Mouse (Mus musculus): ENCODE results near the gene Swap70. TPM values are rescaled to one million over a fixed set of nuclear protein-coding genes. Genes with fewer than 3 reads are reported as not detected.
A peak's percentile ranks its signal among the peaks of the same experiment; 100 is the strongest.

Swap70 gene
- total and polyA plus RNA-seq, 3 experiments: 296 to 398 (median 370) TPM

DNA sequence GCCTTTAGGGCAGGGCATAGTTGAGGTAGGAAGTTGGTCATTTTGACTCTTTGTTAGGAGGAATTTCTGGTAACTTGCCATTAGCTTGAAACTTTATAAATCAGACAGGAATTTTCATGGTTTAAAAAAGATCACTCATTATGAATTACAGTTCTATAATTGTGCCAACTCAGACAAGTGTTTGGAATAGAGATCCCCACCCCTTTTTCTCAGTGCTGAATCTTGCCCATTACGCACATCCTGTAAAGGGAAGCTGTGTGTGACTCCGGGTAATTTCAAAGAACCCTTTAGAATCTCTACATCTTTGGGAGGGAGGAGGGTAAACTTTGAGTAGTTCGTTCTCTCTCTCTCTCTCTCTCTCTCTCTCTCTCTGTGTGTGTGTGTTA, 15.9 kb downstream of the Swap70 start:
- Histone ChIP-seq H3K36me3 (replicated peaks in 1 of 2; ENCODE audit: control insufficient read depth in 1 of 2, insufficient read depth in 1 of 2, low read length in 1 of 2) (peaks cover 31 to 59% of the 10 kb centered on the region in 2 experiments), H3K79me2 (replicated peaks; ENCODE audit: control insufficient read depth, extremely low read depth, insufficient read depth, poor library complexity, severe bottlenecking) (peaks cover 92% of the 10 kb centered on the region), H3K9ac (ENCODE audit: insufficient read depth, low read depth) (peak overlapping the region; percentile 12), H3K27ac (ENCODE audit: insufficient read depth, low read depth) (peak overlapping the region; percentile 67), H3K4me3 (replicated peaks in 1 of 3; ENCODE audit: low read depth in 2 of 3, low read length in 2 of 3, poor library complexity in 1 of 3) (peak overlapping the region in 1 of 3 experiments; percentile 17), H3K27me3 (replicated peaks) (no peaks in the 10 kb centered on the region), H3K9me3 (replicated peaks; ENCODE audit: low read length) (no peaks in the 10 kb centered on the region), H3K4me1 (ENCODE audit: control insufficient read depth in 1 of 2, insufficient read depth in 2 of 2) (peaks cover 36 to 79% of the 10 kb centered on the region in 2 experiments), H3K4me2 (ENCODE audit: insufficient read depth, low read depth, poor library complexity, severe bottlenecking) (peak overlapping the region; percentile 86)
- dilution Hi-C loops (cut with MboI; ENCODE audit: extremely low pct_ligation_motif_present, extremely low pct_unique_long_range_greater_than_20kb, low sequenced_read_pairs) (no loop called here), in situ Hi-C loops (cut with MboI; ENCODE audit: low pct_ligation_motif_present, low pct_unique_long_range_greater_than_20kb, low sequenced_read_pairs) (no loop called here)
- DNase-seq (ENCODE audit: extremely low read depth): no peak
- TF ChIP-seq CHD2 (IDR thresholded peaks at IDR 0.05; ENCODE audit: low read length): no peak
- TF ChIP-seq ZMIZ1 (IDR thresholded peaks at IDR 0.05; ENCODE audit: low read depth, low read length): no peak
- no peak for TF ChIP-seq USF1 (IDR thresholded peaks at IDR 0.05; ENCODE audit: low read depth, low read length)

DNA sequence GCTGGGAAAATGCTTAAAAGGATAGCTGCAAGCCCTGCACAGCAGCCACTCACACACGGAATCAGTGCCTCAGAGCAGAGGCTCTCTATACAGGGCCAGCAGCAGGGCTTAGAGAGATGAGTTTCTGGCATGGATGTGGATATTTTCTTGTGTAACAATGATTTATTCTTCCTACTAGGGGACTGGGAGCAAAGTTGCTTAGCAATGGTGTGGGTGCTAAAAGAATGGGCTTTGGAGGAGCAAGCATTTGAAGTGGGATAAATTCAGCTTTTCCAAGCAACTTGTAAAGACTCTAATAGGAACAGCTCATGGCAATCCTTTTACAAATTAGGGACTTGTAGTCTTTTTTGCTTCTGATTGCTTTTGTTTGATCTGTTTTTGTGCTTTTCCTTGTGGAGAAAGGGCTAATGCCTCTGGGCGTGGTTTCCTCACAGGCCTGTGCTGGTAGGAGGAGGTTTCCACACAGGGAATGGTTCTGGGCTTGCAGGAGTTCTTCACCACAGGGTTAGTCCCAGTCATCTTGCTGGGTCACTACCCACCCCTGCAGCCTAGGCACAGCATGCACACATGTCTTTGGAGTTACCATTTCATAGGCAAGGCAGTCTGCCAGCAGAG, 16.4 kb downstream of the Swap70 start:
- dilution Hi-C loops (cut with MboI; ENCODE audit: extremely low pct_ligation_motif_present, extremely low pct_unique_long_range_greater_than_20kb, low sequenced_read_pairs): no loop called here
- Histone ChIP-seq H3K9ac (ENCODE audit: insufficient read depth, low read depth) (peak overlapping the region; percentile 11), H3K27ac (ENCODE audit: insufficient read depth, low read depth) (peak overlapping the region; percentile 67), H3K79me2 (replicated peaks; ENCODE audit: control insufficient read depth, extremely low read depth, insufficient read depth, poor library complexity, severe bottlenecking) (peaks cover 92% of the 10 kb centered on the region), H3K4me1 (ENCODE audit: control insufficient read depth in 1 of 2, insufficient read depth in 2 of 2) (peaks cover 37 to 79% of the 10 kb centered on the region in 2 experiments), H3K4me3 (replicated peaks in 1 of 3; ENCODE audit: low read depth in 2 of 3, low read length in 2 of 3, poor library complexity in 1 of 3) (peak overlapping the region in 1 of 3 experiments; percentile 26), H3K4me2 (ENCODE audit: insufficient read depth, low read depth, poor library complexity, severe bottlenecking) (peak overlapping the region; percentile 86), H3K36me3 (replicated peaks in 1 of 2; ENCODE audit: control insufficient read depth in 1 of 2, insufficient read depth in 1 of 2, low read length in 1 of 2) (peaks cover 30 to 64% of the 10 kb centered on the region in 2 experiments), H3K27me3 (replicated peaks) (no peaks in the 10 kb centered on the region), H3K9me3 (replicated peaks; ENCODE audit: low read length) (no peaks in the 10 kb centered on the region)
- in situ Hi-C loops (cut with MboI; ENCODE audit: low pct_ligation_motif_present, low pct_unique_long_range_greater_than_20kb, low sequenced_read_pairs): no loop called here
- DNase-seq (ENCODE audit: extremely low read depth): no peak
- TF ChIP-seq SIN3A (IDR thresholded peaks at IDR 0.05; ENCODE audit: low read length) (0 out of 2 replicates have a peak, but pooled peaks have one; percentile 34), NRF1 (IDR thresholded peaks at IDR 0.05; ENCODE audit: low read depth, low read length) (no peak)

DNA sequence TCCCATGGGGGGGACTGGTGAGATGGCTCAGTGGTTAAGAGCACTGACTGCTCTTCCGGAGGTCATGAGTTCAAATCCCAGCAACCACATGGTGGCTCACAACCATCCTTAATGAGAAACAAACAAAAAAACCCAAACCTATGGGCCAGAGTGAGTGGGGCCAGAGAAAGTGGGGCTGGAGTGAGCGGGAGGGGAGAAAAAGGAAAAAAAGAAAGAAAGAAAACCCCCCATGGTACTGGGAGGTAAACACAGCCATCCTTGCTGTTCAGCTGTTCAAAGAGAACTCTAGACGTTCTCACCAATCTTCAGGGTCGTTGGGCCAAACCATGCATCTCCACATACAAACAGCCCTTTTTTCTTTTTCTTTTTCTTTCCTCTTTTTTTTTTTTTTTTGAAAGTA, 18.1 kb downstream of the Swap70 start:
- Histone ChIP-seq H3K4me2 (ENCODE audit: insufficient read depth, low read depth, poor library complexity, severe bottlenecking) (peak overlapping the region; percentile 37), H3K27me3 (replicated peaks) (no peaks in the 10 kb centered on the region), H3K9me3 (replicated peaks; ENCODE audit: low read length) (no peaks in the 10 kb centered on the region), H3K79me2 (replicated peaks; ENCODE audit: control insufficient read depth, extremely low read depth, insufficient read depth, poor library complexity, severe bottlenecking) (peaks cover 92% of the 10 kb centered on the region), H3K4me3 (replicated peaks in 1 of 3; ENCODE audit: low read depth in 2 of 3, low read length in 2 of 3, poor library complexity in 1 of 3) (no peak overlapping the region), H3K36me3 (replicated peaks in 1 of 2; ENCODE audit: control insufficient read depth in 1 of 2, insufficient read depth in 1 of 2, low read length in 1 of 2) (peaks cover 36 to 64% of the 10 kb centered on the region in 2 experiments), H3K27ac (ENCODE audit: insufficient read depth, low read depth) (0 out of 2 replicates have a peak overlapping the region, but pooled peaks have one; percentile 26), H3K4me1 (ENCODE audit: control insufficient read depth in 1 of 2, insufficient read depth in 2 of 2) (peaks cover 33 to 79% of the 10 kb centered on the region in 2 experiments), H3K9ac (ENCODE audit: insufficient read depth, low read depth) (peak overlapping the region; percentile 57)
- in situ Hi-C loops (cut with MboI; ENCODE audit: low pct_ligation_motif_present, low pct_unique_long_range_greater_than_20kb, low sequenced_read_pairs) (no loop called here), dilution Hi-C loops (cut with MboI; ENCODE audit: extremely low pct_ligation_motif_present, extremely low pct_unique_long_range_greater_than_20kb, low sequenced_read_pairs) (no loop called here)
- no peak for DNase-seq (ENCODE audit: extremely low read depth)
- TF ChIP-seq MYC (IDR thresholded peaks at IDR 0.05; ENCODE audit: low read depth, low read length): peak; percentile 19; the same call in 1 of the 2 replicates
- TF ChIP-seq ELF1 (IDR thresholded peaks at IDR 0.05; ENCODE audit: low read depth, low read length): 0 out of 2 replicates have a peak, but pooled peaks have one; percentile 14
- no peak for TF ChIP-seq TBP (conservative IDR thresholded peaks at IDR 0.05; ENCODE audit: low read depth, low read length)
- TF ChIP-seq EP300 (IDR thresholded peaks at IDR 0.05; ENCODE audit: low read length): 0 out of 2 replicates have a peak, but pooled peaks have one; percentile 21
- TF ChIP-seq CHD1 (IDR thresholded peaks at IDR 0.05; ENCODE audit: low read depth, low read length): 0 out of 2 replicates have a peak, but pooled peaks have one; percentile 39
- peak; percentile 73 for TF ChIP-seq MAZ (IDR thresholded peaks at IDR 0.05; ENCODE audit: low read depth, low read length)
- TF ChIP-seq POLR2AphosphoS2 (IDR thresholded peaks at IDR 0.05; ENCODE audit: low read depth, low read length): no peak
- TF ChIP-seq MAX (IDR thresholded peaks at IDR 0.05; ENCODE audit: low read length): peak; percentile 42; the same call in 1 of the 2 replicates
- TF ChIP-seq USF2 (conservative IDR thresholded peaks at IDR 0.05; ENCODE audit: low read depth, low read length): no peak
- no peak for TF ChIP-seq NELFE (IDR thresholded peaks at IDR 0.05; ENCODE audit: low read depth, low read length)
- TF ChIP-seq RCOR1 (conservative IDR thresholded peaks at IDR 0.05; ENCODE audit: low read depth, low read length): 0 out of 2 replicates have a peak, but pooled peaks have one; percentile 13
- no peak for TF ChIP-seq HCFC1 (IDR thresholded peaks at IDR 0.05; ENCODE audit: low read depth, low read length)
- TF ChIP-seq POLR2A (IDR thresholded peaks at IDR 0.05; ENCODE audit: low read depth, low read length): 0 out of 2 replicates have a peak, but pooled peaks have one; percentile 14

All from CH12.LX (cell line).